Mouse (Mus musculus) G1E-ER4 (cell line): ENCODE data around the gene Prune1. TPM values are rescaled to one million over a fixed set of nuclear protein-coding genes. Genes with fewer than 3 reads are reported as not detected.

Experiments used
- GATA1 ChIP-seq: IDR thresholded peaks from one replicate; pipeline ENCODE4 v1.8.0; 2012; ENCODE audit warnings: low read length, inconsistent platforms
- polyA plus RNA-seq: library from polyadenylated mRNA; stranded (reverse); fragments of >175 nt; gene quantifications from 2 replicates; pipeline ENCODE4 v1.2.3, GENCODE M21; 2012

Gene Prune1
- 2.4 and 3.3 TPM in 2 replicates for polyA plus RNA-seq

- no peak for TF ChIP-seq GATA1
These were observed at the start of gene Prune1, which contains the start of gene Mindy1 for GRCm38 (mm10) chr3:95281216-95282126. Gene Prune1, minus strand, starts transcription at chr3:95282076. Gene Mindy1, plus strand, starts transcription at chr3:95281345.

GRCm38 (mm10) chr3:95331528-95331927 lies 49.7 kb upstream of the Prune1 start:
- no peak for TF ChIP-seq GATA1

- TF ChIP-seq GATA1: no peak
These were observed 47.0 kb upstream of the Prune1 start for GRCm38 (mm10) chr3:95328803-95329404.

- no peak for TF ChIP-seq GATA1
These were observed 42.7 kb upstream of the Prune1 start for GRCm38 (mm10) chr3:95324454-95325144.

GRCm38 (mm10) chr3:95323429-95323828 lies 41.6 kb upstream of the Prune1 start:
- no peak for TF ChIP-seq GATA1

- TF ChIP-seq GATA1: no peak
These were observed 38.1 kb upstream of the Prune1 start for GRCm38 (mm10) chr3:95319701-95320625.

- TF ChIP-seq GATA1: no peak
These were observed 37.2 kb upstream of the Prune1 start for GRCm38 (mm10) chr3:95319110-95319509.

- TF ChIP-seq GATA1: no peak
These were observed 36.7 kb upstream of the Prune1 start for GRCm38 (mm10) chr3:95318548-95318947.

- TF ChIP-seq GATA1: no peak
These were observed 35.7 kb upstream of the Prune1 start for GRCm38 (mm10) chr3:95317414-95318080.

GRCm38 (mm10) chr3:95315844-95316550 lies 34.1 kb upstream of the Prune1 start:
- TF ChIP-seq GATA1: no peak

- no peak for TF ChIP-seq GATA1
These were observed 33.4 kb upstream of the Prune1 start for GRCm38 (mm10) chr3:95315094-95315843.

GRCm38 (mm10) chr3:95314486-95315093 lies 32.7 kb upstream of the Prune1 start, which contains the start of gene Cers2:
Gene Cers2, plus strand, starts transcription at chr3:95314791.
- no peak for TF ChIP-seq GATA1

GRCm38 (mm10) chr3:95314075-95314474 lies 32.2 kb upstream of the Prune1 start:
- TF ChIP-seq GATA1: no peak
